Mouse (Mus musculus) E14TG2a.4 (cell line): ENCODE results near the gene Tmem44.
A peak's percentile ranks its signal among the peaks of the same experiment; 100 is the strongest.

ENCODE experiments used
- H3K27me3 ChIP-seq: 2 replicates; pipeline ENCODE4 v1.6.1; 2014; ENCODE audit warnings: low read length, control low read depth; ENCODE audit not compliant: insufficient read depth
- H3K36me3 ChIP-seq: 2 replicates; pipeline ENCODE4 v1.6.1; 2014; ENCODE audit warnings: low read length, control low read depth; ENCODE audit not compliant: insufficient read depth
- H3K4me1 ChIP-seq: replicated peaks from 2 replicates; pipeline ENCODE4 v1.6.1; 2014; ENCODE audit warnings: low read depth, low read length, control low read depth
- H3K4me3 ChIP-seq: replicated peaks from 2 replicates; pipeline ENCODE4 v1.5.1; 2014; ENCODE audit warnings: mild to moderate bottlenecking, low read length
- H3K9me3 ChIP-seq: 2 replicates; pipeline ENCODE4 v1.6.1; 2014; ENCODE audit warnings: low read length, control low read depth
- CTCF ChIP-seq: conservative IDR thresholded peaks from 2 replicates; pipeline ENCODE4 v1.5.1; 2014; ENCODE audit warnings: low read length
- NANOG ChIP-seq: IDR thresholded peaks from 2 replicates; pipeline ENCODE4 v1.6.1; 2014; ENCODE audit warnings: borderline replicate concordance, low read length, mixed read lengths
- POU5F1 ChIP-seq: IDR thresholded peaks from 2 replicates; pipeline ENCODE4 v1.6.1; 2014; ENCODE audit warnings: low read length, borderline replicate concordance

Tmem44 gene

DNA sequence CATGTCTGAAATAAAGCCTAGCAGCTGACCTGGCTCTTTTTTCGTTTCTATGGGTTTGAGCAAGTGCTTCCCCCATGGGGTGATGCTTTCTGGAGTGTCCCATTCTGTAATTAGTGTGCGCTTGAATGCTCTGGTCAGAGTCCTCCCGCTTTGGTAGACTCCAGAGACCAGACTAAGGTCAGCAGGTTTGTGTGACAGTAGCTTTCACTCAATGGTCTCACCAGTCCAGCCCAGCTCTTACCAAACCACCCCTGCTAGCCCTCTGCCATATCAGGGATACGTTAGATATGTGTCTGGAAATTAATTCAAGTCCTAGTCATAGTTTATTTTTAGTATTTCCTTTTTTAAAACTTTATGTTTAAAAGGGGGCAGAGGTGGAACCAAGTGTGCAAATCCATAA lies 10.0 kb upstream of the Tmem44 start:
- peaks cover 95% of the 10 kb centered on the region for H3K36me3 ChIP-seq
- peaks cover 51% of the 10 kb centered on the region for H3K4me1 ChIP-seq
- no peak overlapping the region for H3K4me3 ChIP-seq
- peaks cover 38% of the 10 kb centered on the region for H3K9me3 ChIP-seq
- no peak for TF ChIP-seq POU5F1
- no peak for TF ChIP-seq CTCF
- TF ChIP-seq NANOG = no peak
- no peaks in the 10 kb centered on the region for H3K27me3 ChIP-seq

DNA sequence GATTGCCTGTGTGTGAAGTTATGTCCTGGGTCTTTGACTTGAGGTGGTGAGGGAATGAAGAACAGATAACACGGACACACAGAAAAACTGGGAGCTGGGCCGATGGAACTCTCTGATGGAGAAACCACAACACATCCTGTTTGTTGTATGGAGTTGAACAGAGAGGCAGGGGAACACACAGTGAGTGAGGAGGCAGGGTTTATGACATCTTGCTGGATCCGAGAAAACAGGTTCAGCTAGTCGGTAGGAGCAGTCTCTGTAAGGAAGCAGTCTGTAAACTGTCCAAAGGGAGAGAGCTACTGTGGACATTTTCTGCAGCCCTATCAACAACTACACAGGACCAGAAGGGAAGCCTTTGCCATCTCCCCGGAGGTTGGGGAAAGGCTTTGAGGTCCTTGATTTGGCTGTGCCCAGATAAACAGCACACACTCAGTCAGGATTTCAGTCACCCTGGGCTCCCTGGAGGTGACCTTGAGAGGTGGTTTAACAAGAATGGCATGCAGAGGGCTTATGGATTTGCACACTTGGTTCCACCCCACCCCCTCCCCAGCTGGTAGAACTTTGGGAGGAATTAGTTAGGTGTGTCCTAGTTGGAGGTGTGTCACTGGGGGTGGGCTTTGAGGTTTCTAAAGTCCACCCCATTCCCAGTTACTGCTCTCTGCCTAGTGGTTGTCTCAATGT lies 8.8 kb upstream of the Tmem44 start:
- Histone ChIP-seq H3K4me1 (peaks cover 48% of the 10 kb centered on the region), H3K36me3 (peaks cover 87% of the 10 kb centered on the region), H3K4me3 (no peak overlapping the region), H3K27me3 (no peaks in the 10 kb centered on the region), H3K9me3 (peaks cover 49% of the 10 kb centered on the region)
- TF ChIP-seq NANOG = no peak
- no peak for TF ChIP-seq POU5F1
- TF ChIP-seq CTCF = no peak

DNA sequence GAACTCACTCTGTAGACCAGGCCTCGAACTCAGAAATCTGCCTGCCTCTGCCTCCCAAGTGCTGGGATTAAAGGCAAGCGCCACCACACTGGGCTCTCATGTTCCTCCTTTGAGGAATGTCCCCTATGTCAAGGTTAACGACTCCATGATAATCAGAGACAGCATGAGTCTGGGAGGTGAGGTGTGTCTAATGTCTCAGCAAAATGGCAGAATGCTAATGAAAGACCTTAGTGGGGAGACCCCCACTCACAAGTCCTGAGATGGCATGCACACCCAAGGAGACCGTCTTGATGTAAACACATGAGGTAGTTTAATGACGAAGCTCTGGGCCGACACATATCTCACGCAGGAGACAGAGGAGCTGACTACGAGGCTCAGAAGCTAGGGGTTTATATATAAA lies 3.5 kb upstream of the Tmem44 start:
- Histone ChIP-seq H3K27me3 (peaks cover 11% of the 10 kb centered on the region), H3K36me3 (peaks cover 34% of the 10 kb centered on the region), H3K9me3 (peaks cover 52% of the 10 kb centered on the region), H3K4me3 (no peak overlapping the region), H3K4me1 (peaks cover 37% of the 10 kb centered on the region)
- TF ChIP-seq CTCF = no peak
- TF ChIP-seq POU5F1 = no peak
- no peak for TF ChIP-seq NANOG

DNA sequence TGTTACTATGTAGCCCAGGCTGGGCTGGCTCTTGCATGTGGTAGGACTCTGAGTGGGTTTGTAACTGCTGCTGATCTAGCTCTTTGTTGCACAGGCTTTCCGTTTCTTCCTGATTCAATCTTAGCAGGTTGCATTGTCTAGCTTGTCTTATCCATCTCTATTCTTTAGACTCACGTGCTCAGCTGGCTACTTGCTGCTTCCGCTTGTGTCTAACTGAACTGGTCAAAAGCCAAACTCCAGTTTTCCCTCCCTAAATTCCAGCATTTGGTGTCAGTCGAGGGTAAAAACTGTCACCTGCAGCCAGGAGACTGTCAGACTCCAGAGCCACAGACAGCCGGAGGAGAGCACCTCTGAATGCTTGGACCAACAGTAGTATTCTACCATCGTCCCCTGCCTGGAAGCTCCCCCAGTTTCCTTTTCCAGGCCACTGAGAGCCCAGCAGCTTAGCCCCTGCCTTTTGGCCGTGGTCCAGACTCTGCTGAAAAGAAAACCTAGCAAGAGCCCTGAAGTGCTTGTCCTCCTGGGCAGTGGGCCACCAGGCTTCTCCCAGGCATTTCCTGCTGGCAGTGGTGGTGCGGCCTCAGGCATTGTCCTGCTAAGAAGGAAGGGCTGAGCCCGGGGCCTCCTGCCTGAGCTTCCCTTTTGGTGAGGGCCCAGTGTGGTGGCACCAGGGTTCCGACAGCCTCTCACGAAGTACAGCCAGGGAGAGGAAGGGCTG lies 2.1 kb upstream of the Tmem44 start:
- 0 out of 2 replicates have a peak overlapping the region, but pooled peaks have one; percentile 7 for H3K4me3 ChIP-seq
- TF ChIP-seq NANOG (no peak), POU5F1 (no peak), CTCF (no peak)
- H3K9me3 ChIP-seq = peaks cover 38% of the 10 kb centered on the region
- H3K27me3 ChIP-seq = peaks cover 21% of the 10 kb centered on the region
- peaks cover 45% of the 10 kb centered on the region for H3K4me1 ChIP-seq
- peaks cover 20% of the 10 kb centered on the region for H3K36me3 ChIP-seq

DNA sequence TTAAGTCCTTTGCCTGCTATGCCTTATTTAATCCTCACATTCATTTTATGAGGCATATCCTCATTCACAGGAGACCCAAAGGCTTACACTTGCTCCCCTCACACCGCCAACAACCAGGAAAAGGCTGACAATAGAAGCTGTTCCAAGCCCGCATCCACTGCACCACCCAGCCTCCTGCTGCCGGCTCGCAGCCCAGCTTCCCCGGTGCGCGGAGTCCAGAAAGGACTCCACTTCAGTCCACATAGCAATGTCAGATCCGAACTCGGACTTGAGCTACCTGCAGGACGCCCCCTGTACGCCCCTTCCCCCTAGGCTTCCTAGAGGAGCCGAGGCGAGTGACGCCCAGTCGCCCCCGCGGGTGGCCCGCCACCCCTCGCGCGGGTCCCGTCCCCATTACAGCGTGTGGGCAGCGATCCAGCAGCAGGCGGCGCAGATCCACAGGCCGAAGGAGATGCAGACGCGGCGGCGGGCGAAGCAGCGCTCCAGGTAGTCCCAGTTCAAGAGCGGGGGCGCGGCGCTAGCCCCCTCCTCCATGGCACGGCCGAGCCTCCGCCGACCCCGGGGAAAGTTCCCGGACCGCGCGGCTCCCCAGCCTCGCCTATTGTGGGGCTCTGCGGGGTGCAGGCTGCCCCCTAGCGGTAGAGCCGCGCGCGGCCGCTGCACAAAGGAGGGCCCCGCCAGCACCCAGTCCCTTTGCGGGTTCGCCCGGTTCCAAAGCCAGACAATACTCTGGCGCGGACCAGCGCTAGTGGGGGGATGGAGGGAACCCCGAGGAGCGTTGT lies 485 bp downstream of the Tmem44 start:
- TF ChIP-seq NANOG (no peak), POU5F1 (no peak), CTCF (no peak)
- H3K9me3 ChIP-seq = peaks cover 17% of the 10 kb centered on the region

DNA sequence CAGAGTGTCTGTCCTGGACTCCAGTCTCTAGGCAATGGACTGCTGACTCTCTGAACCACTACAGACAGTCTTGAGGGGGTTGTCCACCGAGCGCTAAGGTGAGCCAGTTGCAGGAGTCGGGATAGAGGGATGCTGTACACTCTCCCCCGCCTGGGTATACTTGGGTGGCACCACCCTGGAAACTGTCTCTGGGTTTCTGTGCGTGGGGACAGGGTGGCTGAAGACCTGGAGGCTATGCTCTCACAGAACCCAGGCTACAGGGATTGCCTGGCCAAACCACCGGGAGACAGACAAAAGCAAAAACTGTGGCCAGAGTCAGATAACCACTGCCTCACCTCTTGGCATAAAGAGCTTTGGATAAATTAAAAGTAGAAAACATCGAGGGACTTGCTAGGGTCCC lies 1.1 kb downstream of the Tmem44 start:
- 0 out of 2 replicates have a peak, but pooled peaks cover 3% of the 10 kb centered on the region for H3K36me3 ChIP-seq
- peaks cover 49% of the 10 kb centered on the region for H3K4me1 ChIP-seq
- no peak for TF ChIP-seq NANOG
- TF ChIP-seq POU5F1 = no peak
- TF ChIP-seq CTCF = no peak
- H3K4me3 ChIP-seq = peak overlapping the region; percentile 92
- peaks cover 11% of the 10 kb centered on the region for H3K9me3 ChIP-seq
- peaks cover 21% of the 10 kb centered on the region for H3K27me3 ChIP-seq

More for the DNA sequence above, 485 bp downstream of the Tmem44 start:
- Histone ChIP-seq H3K4me3 (peak overlapping the region; percentile 92), H3K4me1 (peaks cover 49% of the 10 kb centered on the region), H3K27me3 (peaks cover 21% of the 10 kb centered on the region), H3K36me3 (no peaks in the 10 kb centered on the region)

DNA sequence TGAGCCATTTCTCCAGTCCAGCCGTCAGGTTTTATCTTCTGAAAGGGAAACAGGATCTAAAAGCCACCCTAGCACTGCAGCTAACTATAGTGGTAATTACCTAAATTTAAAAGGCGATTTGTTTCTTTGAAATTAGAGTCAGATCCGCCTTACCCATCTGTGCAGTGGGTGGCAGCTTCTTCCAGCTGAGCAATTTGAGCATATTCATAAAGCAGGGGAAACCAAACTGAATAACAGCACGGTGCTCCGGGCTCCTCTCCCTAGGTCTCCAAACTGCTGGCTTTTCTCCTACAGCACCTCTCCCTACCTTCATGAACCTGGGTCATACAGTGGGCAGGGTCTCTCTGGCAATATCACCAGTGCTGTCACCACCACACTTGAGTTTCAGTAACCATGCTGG lies 2.4 kb downstream of the Tmem44 start:
- H3K36me3 ChIP-seq = 0 out of 2 replicates have a peak, but pooled peaks cover 3% of the 10 kb centered on the region
- TF ChIP-seq POU5F1 = no peak
- TF ChIP-seq CTCF = no peak
- TF ChIP-seq NANOG = no peak
- peaks cover 28% of the 10 kb centered on the region for H3K27me3 ChIP-seq
- H3K4me3 ChIP-seq = no peak overlapping the region
- H3K4me1 ChIP-seq = peaks cover 47% of the 10 kb centered on the region
- H3K9me3 ChIP-seq = peaks cover 5% of the 10 kb centered on the region

DNA sequence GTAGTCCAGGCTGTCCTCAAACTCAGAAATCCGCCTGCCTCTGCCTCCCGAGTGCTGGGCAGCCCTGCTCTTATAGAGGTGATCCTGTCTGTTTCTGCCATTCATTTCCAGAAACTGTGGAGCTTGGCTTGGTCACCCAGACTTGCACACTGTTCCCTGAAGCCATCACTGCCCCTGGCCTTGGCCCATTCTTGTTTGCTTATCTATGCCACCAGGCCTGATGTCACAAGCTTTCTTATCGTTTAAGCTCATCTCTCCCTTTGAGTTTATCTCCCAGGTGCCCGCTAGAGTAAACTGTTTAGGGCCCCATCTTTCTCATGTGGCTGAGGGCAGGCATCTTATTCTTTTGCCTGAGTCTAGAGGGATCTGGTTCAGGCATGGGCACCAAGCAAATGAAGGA lies 5.9 kb downstream of the Tmem44 start:
- Histone ChIP-seq H3K36me3 (0 out of 2 replicates have a peak, but pooled peaks cover 3% of the 10 kb centered on the region), H3K9me3 (peaks cover 5% of the 10 kb centered on the region), H3K4me3 (no peak overlapping the region), H3K4me1 (peaks cover 38% of the 10 kb centered on the region), H3K27me3 (peaks cover 26% of the 10 kb centered on the region)
- TF ChIP-seq POU5F1 = no peak
- TF ChIP-seq CTCF = no peak
- no peak for TF ChIP-seq NANOG
